Mouse (Mus musculus): ENCODE measurements around the gene Dusp14. TPM values are rescaled to one million over a fixed set of nuclear protein-coding genes. Genes with fewer than 3 reads are reported as not detected.
A peak's percentile ranks its signal among the peaks of the same experiment; 100 is the strongest.

Gene Dusp14
- 8.8 and 16.1 TPM in 2 replicates for total RNA-seq (2014; rRNA removed)
- 12.6 and 15.4 TPM in 2 replicates for polyA plus RNA-seq (2015; fragmentation: Nextera tagmentation; extraction: Ambion mirVana)

- Histone ChIP-seq H3K36me3 (ENCODE audit: insufficient read depth, low read length) (no peaks in the 10 kb centered on the region), H3K27ac (0 out of 2 replicates have a peak within 1 kb of the TSS, but pooled peaks have one; percentile 22), H3K9me3 (ENCODE audit: low read length) (no peaks in the 10 kb centered on the region), H3K4me2 (ENCODE audit: low read depth, low read length) (peak within 1 kb of the TSS; percentile 92), H3K4me1 (ENCODE audit: insufficient read depth, low read length) (peaks cover 11% of the 10 kb centered on the region; the same call in 1 of the 2 replicates), H3K4me3 (ENCODE audit: low read length) (peak within 1 kb of the TSS; percentile 71), H3K9ac (replicated peaks; ENCODE audit: low read length) (peak within 1 kb of the TSS; percentile 57), H3K27me3 (ENCODE audit: insufficient read depth, low read length) (no peaks in the 10 kb centered on the region)
- DNase-seq (ENCODE audit: low spot score) (no peak), ATAC-seq (no peak)
- no peak for TF ChIP-seq CTCF (IDR thresholded peaks at IDR 0.05; ENCODE audit: low read depth)
- 13% methylated on average over 11 of the region's 11 CpGs for WGBS
Observed at GRCm38 (mm10) chr11:84069034-84069370, at the start of gene Dusp14. Gene Dusp14, minus strand, starts transcription at chr11:84069261.

- H3K27me3 ChIP-seq (ENCODE audit: insufficient read depth, low read length) = no peaks in the 10 kb centered on the region
- no peak overlapping the region for H3K4me3 ChIP-seq (ENCODE audit: low read length)
- WGBS = 86% methylated on average over 4 of the region's 4 CpGs
- H3K9ac ChIP-seq (replicated peaks; ENCODE audit: low read length) = no peak overlapping the region
- no peak for TF ChIP-seq CTCF (IDR thresholded peaks at IDR 0.05; ENCODE audit: low read depth)
- H3K27ac ChIP-seq = no peak overlapping the region
- ATAC-seq (no peak), DNase-seq (ENCODE audit: low spot score) (no peak)
- H3K36me3 ChIP-seq (ENCODE audit: insufficient read depth, low read length) = peaks cover 40% of the 10 kb centered on the region
- H3K4me2 ChIP-seq (ENCODE audit: low read depth, low read length) = no peak overlapping the region
- H3K4me1 ChIP-seq (ENCODE audit: insufficient read depth, low read length) = no peaks in the 10 kb centered on the region
- no peaks in the 10 kb centered on the region for H3K9me3 ChIP-seq (ENCODE audit: low read length)
Observed at GRCm38 (mm10) chr11:84117431-84117830, 48.4 kb upstream of the Dusp14 start.

- ATAC-seq (no peak), DNase-seq (ENCODE audit: low spot score) (no peak)
- no peak overlapping the region for H3K4me2 ChIP-seq (ENCODE audit: low read depth, low read length)
- H3K27me3 ChIP-seq (ENCODE audit: insufficient read depth, low read length) = no peaks in the 10 kb centered on the region
- H3K36me3 ChIP-seq (ENCODE audit: insufficient read depth, low read length) = peaks cover 40% of the 10 kb centered on the region
- no peak overlapping the region for H3K9ac ChIP-seq (replicated peaks; ENCODE audit: low read length)
- H3K4me3 ChIP-seq (ENCODE audit: low read length) = no peak overlapping the region
- no peaks in the 10 kb centered on the region for H3K4me1 ChIP-seq (ENCODE audit: insufficient read depth, low read length)
- peak; percentile 35 for TF ChIP-seq CTCF (IDR thresholded peaks at IDR 0.05; ENCODE audit: low read depth)
- no peak overlapping the region for H3K27ac ChIP-seq
- no peaks in the 10 kb centered on the region for H3K9me3 ChIP-seq (ENCODE audit: low read length)
- 58% methylated on average over 2 of the region's 2 CpGs for WGBS
Observed at GRCm38 (mm10) chr11:84116221-84116620, 47.2 kb upstream of the Dusp14 start.

DNA sequence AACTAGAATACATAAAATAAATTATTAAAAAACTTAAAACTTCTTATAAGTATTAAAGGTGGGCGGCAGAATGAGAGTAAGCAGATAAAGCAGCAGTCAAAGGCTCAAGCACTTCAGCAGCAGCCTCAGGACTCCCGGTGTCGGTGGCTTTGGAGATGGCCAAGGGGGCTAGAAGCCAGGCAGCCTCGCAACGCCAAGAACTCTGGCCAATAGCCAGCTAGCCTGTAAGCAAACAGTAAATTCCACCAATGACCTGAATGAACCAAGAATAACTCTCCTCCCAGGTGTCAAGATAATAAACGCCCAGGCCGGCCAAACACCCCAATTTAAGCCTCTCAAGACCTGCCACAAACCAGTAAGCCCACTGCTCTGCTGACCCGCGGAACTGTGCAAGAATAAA is 46.6 kb upstream of the Dusp14 start:
- ATAC-seq (no peak), DNase-seq (ENCODE audit: low spot score) (no peak)
- 78% methylated on average over 9 of the region's 9 CpGs for WGBS
- no peak for TF ChIP-seq CTCF (IDR thresholded peaks at IDR 0.05; ENCODE audit: low read depth)
- H3K4me1 ChIP-seq (ENCODE audit: insufficient read depth, low read length) = no peaks in the 10 kb centered on the region
- no peaks in the 10 kb centered on the region for H3K9me3 ChIP-seq (ENCODE audit: low read length)
- H3K27me3 ChIP-seq (ENCODE audit: insufficient read depth, low read length) = no peaks in the 10 kb centered on the region
- H3K36me3 ChIP-seq (ENCODE audit: insufficient read depth, low read length) = peaks cover 41% of the 10 kb centered on the region
- H3K4me2 ChIP-seq (ENCODE audit: low read depth, low read length) = no peak overlapping the region
- H3K27ac ChIP-seq = no peak overlapping the region
- no peak overlapping the region for H3K4me3 ChIP-seq (ENCODE audit: low read length)
- no peak overlapping the region for H3K9ac ChIP-seq (replicated peaks; ENCODE audit: low read length)

DNA sequence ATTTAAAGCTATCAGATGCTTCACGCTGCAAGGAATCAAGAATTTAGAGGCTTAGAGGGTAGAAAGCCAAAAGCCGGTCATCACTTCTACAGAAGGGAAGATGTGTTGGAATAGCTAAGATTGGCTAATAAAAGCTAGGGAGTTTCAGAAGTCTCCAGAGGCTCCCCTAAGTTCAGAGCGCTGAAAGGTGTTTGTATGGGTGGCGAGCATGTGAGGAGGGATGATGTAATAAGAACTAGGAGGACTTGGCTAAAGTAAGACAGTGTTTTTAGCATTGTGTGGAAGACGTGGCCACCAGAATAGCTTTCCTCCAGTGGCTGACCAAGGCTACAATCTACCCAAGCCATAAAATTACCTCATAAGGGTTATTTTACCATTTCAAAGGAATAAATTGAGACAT is 44.6 kb upstream of the Dusp14 start:
- no peak for TF ChIP-seq CTCF (IDR thresholded peaks at IDR 0.05; ENCODE audit: low read depth)
- Histone ChIP-seq H3K36me3 (ENCODE audit: insufficient read depth, low read length) (peaks cover 47% of the 10 kb centered on the region), H3K27me3 (ENCODE audit: insufficient read depth, low read length) (no peaks in the 10 kb centered on the region), H3K4me3 (ENCODE audit: low read length) (no peak overlapping the region), H3K27ac (no peak overlapping the region), H3K4me1 (ENCODE audit: insufficient read depth, low read length) (no peaks in the 10 kb centered on the region), H3K9me3 (ENCODE audit: low read length) (no peaks in the 10 kb centered on the region), H3K9ac (replicated peaks; ENCODE audit: low read length) (no peak overlapping the region), H3K4me2 (ENCODE audit: low read depth, low read length) (no peak overlapping the region)
- no peak for DNase-seq (ENCODE audit: low spot score)
- no peak for ATAC-seq
- WGBS = 95% methylated on average over 5 of the region's 5 CpGs

- ATAC-seq = no peak
- no peaks in the 10 kb centered on the region for H3K27me3 ChIP-seq (ENCODE audit: insufficient read depth, low read length)
- H3K36me3 ChIP-seq (ENCODE audit: insufficient read depth, low read length) = peaks cover 72% of the 10 kb centered on the region
- WGBS = 77% methylated on average over 2 of the region's 2 CpGs
- no peak overlapping the region for H3K9ac ChIP-seq (replicated peaks; ENCODE audit: low read length)
- no peak overlapping the region for H3K27ac ChIP-seq
- no peak overlapping the region for H3K4me3 ChIP-seq (ENCODE audit: low read length)
- no peak for DNase-seq (ENCODE audit: low spot score)
- no peak for TF ChIP-seq CTCF (IDR thresholded peaks at IDR 0.05; ENCODE audit: low read depth)
- H3K4me1 ChIP-seq (ENCODE audit: insufficient read depth, low read length) = no peaks in the 10 kb centered on the region
- no peak overlapping the region for H3K4me2 ChIP-seq (ENCODE audit: low read depth, low read length)
- no peaks in the 10 kb centered on the region for H3K9me3 ChIP-seq (ENCODE audit: low read length)
Observed at GRCm38 (mm10) chr11:84107137-84107536, 38.1 kb upstream of the Dusp14 start.

- Histone ChIP-seq H3K4me1 (ENCODE audit: insufficient read depth, low read length) (no peaks in the 10 kb centered on the region), H3K9ac (replicated peaks; ENCODE audit: low read length) (no peak overlapping the region), H3K27ac (no peak overlapping the region), H3K36me3 (ENCODE audit: insufficient read depth, low read length) (peaks cover 70% of the 10 kb centered on the region), H3K4me3 (ENCODE audit: low read length) (no peak overlapping the region), H3K4me2 (ENCODE audit: low read depth, low read length) (no peak overlapping the region), H3K9me3 (ENCODE audit: low read length) (no peaks in the 10 kb centered on the region), H3K27me3 (ENCODE audit: insufficient read depth, low read length) (no peaks in the 10 kb centered on the region)
- TF ChIP-seq CTCF (IDR thresholded peaks at IDR 0.05; ENCODE audit: low read depth) = no peak
- ATAC-seq (no peak), DNase-seq (ENCODE audit: low spot score) (no peak)
- 90% methylated on average over 6 of the region's 6 CpGs for WGBS
Observed at GRCm38 (mm10) chr11:84104036-84104435, 35.0 kb upstream of the Dusp14 start.
